Mouse (Mus musculus) ES-E14 (cell line): ENCODE data around the gene Stn1. TPM values are rescaled to one million over a fixed set of nuclear protein-coding genes. Genes with fewer than 3 reads are reported as not detected.

ENCODE experiments used
- DNase-seq: peaks from one replicate; pipeline ENCODE4 v3.0.0-alpha.2; 2013; ENCODE audit warnings: low read depth, low spot score
- H3K27ac ChIP-seq: 2 replicates; pipeline ENCODE4 v1.5.1; 2012; ENCODE audit warnings: low read depth, mild to moderate bottlenecking, low read length, moderate library complexity, mixed read lengths; ENCODE audit not compliant: poor library complexity, insufficient read depth, severe bottlenecking
- H3K36me3 ChIP-seq: 2 replicates; pipeline ENCODE4 v1.6.1; 2012; ENCODE audit warnings: mild to moderate bottlenecking, low read length, moderate library complexity, mixed read lengths; ENCODE audit not compliant: control insufficient read depth, poor library complexity, insufficient read depth, severe bottlenecking
- H3K4me1 ChIP-seq, 2 experiments: fragments of 150-350 bp in 1 of 2; sonication (generic) in 1 of 2; 2 replicates each; pipeline ENCODE4 v1.6.1; 2012; ENCODE audit warnings: low read length in 2 of 2, mild to moderate bottlenecking in 1 of 2, mixed read lengths in 1 of 2; ENCODE audit not compliant: control insufficient read depth in 2 of 2, insufficient read depth in 2 of 2, poor library complexity in 1 of 2
- H3K4me3 ChIP-seq, 2 experiments: fragments of 150-350 bp in 1 of 2; sonication (generic) in 1 of 2; 2 replicates each; pipeline ENCODE4 v1.5.1; 2012; ENCODE audit warnings: low read length in 2 of 2, low read depth in 1 of 2, mild to moderate bottlenecking in 1 of 2, mixed read lengths in 1 of 2; ENCODE audit not compliant: insufficient read depth in 1 of 2, poor library complexity in 1 of 2, severe bottlenecking in 1 of 2
- H3K9ac ChIP-seq: 2 replicates; pipeline ENCODE4 v1.6.1; 2012; ENCODE audit warnings: low read depth, mild to moderate bottlenecking, low read length, mixed read lengths; ENCODE audit not compliant: poor library complexity, insufficient read depth, severe bottlenecking
- H3K9me3 ChIP-seq: fragments of 150-350 bp; sonication (generic); 2 replicates; pipeline ENCODE4 v1.6.1; 2012; ENCODE audit warnings: low read depth, mild to moderate bottlenecking, low read length; ENCODE audit not compliant: control insufficient read depth, insufficient read depth
- CHD2 ChIP-seq: IDR thresholded peaks from 2 replicates; pipeline ENCODE4 v1.6.1; 2014; ENCODE audit warnings: mild to moderate bottlenecking, low read depth, low read length, inconsistent platforms
- HCFC1 ChIP-seq: IDR thresholded peaks from 2 replicates; pipeline ENCODE4 v1.6.1; 2012; ENCODE audit warnings: low read length, inconsistent platforms, borderline replicate concordance; ENCODE audit not compliant: insufficient read depth
- MAFK ChIP-seq: IDR thresholded peaks from 2 replicates; pipeline ENCODE4 v1.6.1; 2014; ENCODE audit warnings: mild to moderate bottlenecking, low read depth, low read length, inconsistent platforms; ENCODE audit not compliant: insufficient read depth
- ZC3H11A ChIP-seq: IDR thresholded peaks from 2 replicates; pipeline ENCODE4 v1.6.1; 2012; ENCODE audit warnings: low read depth, mild to moderate bottlenecking, inconsistent platforms, low read length, borderline replicate concordance
- ZNF384 ChIP-seq: IDR thresholded peaks from 2 replicates; pipeline ENCODE4 v1.6.1; 2012; ENCODE audit warnings: low read depth, low read length, inconsistent platforms
- in situ Hi-C, 2 experiments: fragments of 600-800 bp; cut with MboI; formaldehyde crosslinking; loops; one replicate each; pipeline ENCODE4 v1.15.1; 2025; ENCODE audit warnings: low sequenced_read_pairs in 2 of 2, inconsistent platforms in 1 of 2; ENCODE audit not compliant: unreplicated experiment in 2 of 2
- total RNA-seq: library from RNA; depleted of rRNA; stranded (reverse); fragments of 300-350 nt; gene quantifications from 2 replicates; pipeline ENCODE4 v1.2.3, GENCODE M21; 2012

Stn1 gene
- total RNA-seq, 1 experiment: 22.9 TPM

- DNase-seq: no peak
- Histone ChIP-seq H3K36me3 (peaks cover 24% of the 10 kb centered on the region; the same call in 1 of the 2 replicates), H3K27ac (no peak overlapping the region), H3K9ac (no peak overlapping the region), H3K9me3 (no peaks in the 10 kb centered on the region), H3K4me3 (no peak overlapping the region), H3K4me1 (peaks cover 0 to 1% of the 10 kb centered on the region in 2 experiments; a peak in 2 of 4 replicates)
- in situ Hi-C loops: no loop called here
- no peak for TF ChIP-seq MAFK
- no peak for TF ChIP-seq ZC3H11A
- no peak for TF ChIP-seq CHD2
- TF ChIP-seq ZNF384: no peak
- TF ChIP-seq HCFC1: no peak
Observed at GRCm38 (mm10) chr19:47526239-47526986, 10.9 kb downstream of the Stn1 start.

- in situ Hi-C loops: loop anchor here in 1 of 2 experiments (25.0 kb wide), 1 partner anchor 287 kb away; no protein-coding TSS in a partner anchor
- TF ChIP-seq MAFK (no peak), ZC3H11A (no peak)
- Histone ChIP-seq H3K4me1 (peaks cover 0 to 1% of the 10 kb centered on the region in 2 experiments; a peak in 2 of 4 replicates), H3K36me3 (peaks cover 21% of the 10 kb centered on the region; the same call in 1 of the 2 replicates), H3K9me3 (no peaks in the 10 kb centered on the region), H3K27ac (no peak overlapping the region), H3K4me3 (no peak overlapping the region), H3K9ac (no peak overlapping the region)
- DNase-seq: no peak
Observed at GRCm38 (mm10) chr19:47524905-47525304, 12.4 kb downstream of the Stn1 start.

GRCm38 (mm10) chr19:47521403-47521802, 15.9 kb downstream of the Stn1 start:
- in situ Hi-C loops: loop anchor here in 1 of 2 experiments (25.0 kb wide), 1 partner anchor 291 kb away; no protein-coding TSS in a partner anchor
- H3K36me3 ChIP-seq: peaks cover 19% of the 10 kb centered on the region; the same call in 1 of the 2 replicates

GRCm38 (mm10) chr19:47519163-47519893, 18.0 kb downstream of the Stn1 start:
- Histone ChIP-seq H3K4me1 (peaks cover 0 to 5% of the 10 kb centered on the region in 2 experiments; a peak in 1 of 4 replicates), H3K27ac (no peak overlapping the region), H3K36me3 (peaks cover 29% of the 10 kb centered on the region), H3K9ac (no peak overlapping the region), H3K4me3 (no peak overlapping the region), H3K9me3 (no peaks in the 10 kb centered on the region)
- TF ChIP-seq MAFK: no peak
- DNase-seq: no peak
- in situ Hi-C loops: loop anchor here in 1 of 2 experiments (25.0 kb wide), 1 partner anchor 293 kb away; no protein-coding TSS in a partner anchor

More at GRCm38 (mm10) chr19:47521403-47521802, 15.9 kb downstream of the Stn1 start:
- Histone ChIP-seq H3K27ac (no peak overlapping the region), H3K9ac (no peak overlapping the region), H3K4me3 (no peak overlapping the region), H3K9me3 (no peaks in the 10 kb centered on the region), H3K4me1 (peaks cover 0 to 5% of the 10 kb centered on the region in 2 experiments; a peak in 1 of 4 replicates)
- DNase-seq: no peak
- TF ChIP-seq ZNF384 (no peak), HCFC1 (no peak), ZC3H11A (no peak), MAFK (no peak)
